Mouse (Mus musculus) skeletal muscle tissue, postnatal 0 days (tissue): ENCODE data around the gene Saa4. TPM values are rescaled to one million over a fixed set of nuclear protein-coding genes. Genes with fewer than 3 reads are reported as not detected.

ENCODE experiments used
- polyA plus RNA-seq: library from polyadenylated mRNA; unstranded; fragments of >200 nt; fragmentation: Nextera tagmentation; extraction: Ambion mirVana; gene quantifications from 2 replicates; pipeline ENCODE4 v1.2.1, GENCODE M21; 2015

Saa4 gene
- not detected in 2 replicates for polyA plus RNA-seq

GRCm38 (mm10) chr7:46732458-46732857 lies at the start of gene Saa4:
Gene Saa4, minus strand, starts transcription at chr7:46732603.

GRCm38 (mm10) chr7:46751490-46751889 lies 19.1 kb upstream of the Saa4 start, which contains the start of gene Saa2:
Gene Saa2, plus strand, starts transcription at chr7:46751790.

GRCm38 (mm10) chr7:46742880-46743279 lies 10.5 kb upstream of the Saa4 start, which contains the start of gene Saa1:
Gene Saa1, minus strand, starts transcription at chr7:46742980.

GRCm38 (mm10) chr7:46715600-46715999 lies 16.8 kb downstream of the Saa4 start, which contains the start of gene Saa3:
Gene Saa3, minus strand, starts transcription at chr7:46715700.

GRCm38 (mm10) chr7:46710390-46710844 lies 22.0 kb downstream of the Saa4 start, which contains the start of gene Saal1:
Gene Saal1, minus strand, starts transcription at chr7:46710680.

Other genes starting within 250 kb of the Saa4 start
- 5.4 and 7.5 TPM in 2 replicates for gene Sergef, start 92.8 kb downstream of the Saa4 start, polyA plus RNA-seq
- gene Tph1, start 60.1 kb downstream of the Saa4 start, polyA plus RNA-seq: 1.8 and 3.3 TPM in 2 replicates
- gene Saal1, start 21.9 kb downstream of the Saa4 start, polyA plus RNA-seq: 8.0 and 8.8 TPM in 2 replicates
- gene Saa3, start 16.9 kb downstream of the Saa4 start, polyA plus RNA-seq: 0.72 and 0.96 TPM in 2 replicates
- 0.18 and 0.23 TPM in 2 replicates for gene Saa1, start 10.4 kb upstream of the Saa4 start, polyA plus RNA-seq
- 0.35 and 0.40 TPM in 2 replicates for gene Saa2, start 19.2 kb upstream of the Saa4 start, polyA plus RNA-seq
- gene Hps5, start 63.5 kb upstream of the Saa4 start, polyA plus RNA-seq: 5.5 and 6.6 TPM in 2 replicates
- 30.1 and 31.4 TPM in 2 replicates for gene Gtf2h1, start 63.5 kb upstream of the Saa4 start, polyA plus RNA-seq
- 2,894 and 2,904 TPM in 2 replicates for gene Ldha, start 108.9 kb upstream of the Saa4 start, polyA plus RNA-seq
- not detected in 2 replicates for gene Ldhc, start 128.6 kb upstream of the Saa4 start, polyA plus RNA-seq
- 125 and 132 TPM in 2 replicates for gene Tsg101, start 187.4 kb upstream of the Saa4 start, polyA plus RNA-seq
- 3.9 and 4.4 TPM in 2 replicates for gene Uevld, start 225.9 kb upstream of the Saa4 start, polyA plus RNA-seq